Mouse (Mus musculus): ENCODE data around the gene Efemp1.

DNA sequence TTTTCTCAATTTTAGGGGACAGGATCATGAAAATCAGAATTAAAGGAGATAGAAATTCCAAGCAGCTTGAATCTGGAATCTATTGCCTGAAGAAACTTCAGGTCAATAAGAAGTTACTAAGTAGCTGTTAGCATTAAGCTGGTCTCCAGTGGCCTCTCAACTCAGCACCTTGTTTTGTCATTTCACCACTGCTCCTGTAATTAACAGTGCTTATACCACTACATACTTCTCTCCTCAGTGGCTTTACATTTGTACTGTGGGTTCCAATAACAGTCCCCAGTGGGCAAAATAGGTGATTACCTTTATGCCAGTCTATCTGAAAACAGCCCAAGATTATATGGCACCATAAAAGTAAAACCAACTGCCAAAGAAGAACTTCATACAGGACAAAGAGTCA is 102.3 kb downstream of the Efemp1 start:
- TF ChIP-seq TAL1 (IDR thresholded peaks at IDR 0.05; ENCODE audit: low read length), result no peak
- no peak for TF ChIP-seq GATA1 (IDR thresholded peaks at IDR 0.05; ENCODE audit: low read length)

Measured in erythroblast, embryonic 14.5 days (primary cell).